Mouse (Mus musculus) hindbrain, embryonic 13.5 days (tissue): ENCODE results near the gene Gpr119. TPM values are rescaled to one million over a fixed set of nuclear protein-coding genes. Genes with fewer than 3 reads are reported as not detected.

Experiments used
- ATAC-seq: fragments of 200-750 bp; cut with Nextera tagmentation; 2 replicates; pipeline ENCODE4 v1.8.0; 2017; ENCODE audit warnings: moderate TSS enrichment; ENCODE audit not compliant: low FRiP score
- H3K27ac ChIP-seq: fragments of 300-500 bp; sonication (generic); 2 replicates; pipeline ENCODE4 v1.5.1; 2015; ENCODE audit warnings: inconsistent platforms, mild to moderate bottlenecking, moderate library complexity
- H3K27me3 ChIP-seq: fragments of 300-500 bp; sonication (generic); 2 replicates; pipeline ENCODE4 v1.6.1; 2015; ENCODE audit warnings: mild to moderate bottlenecking, inconsistent platforms
- H3K36me3 ChIP-seq: fragments of 300-500 bp; sonication (generic); 2 replicates; pipeline ENCODE4 v1.6.1; 2015; ENCODE audit warnings: mild to moderate bottlenecking, inconsistent platforms
- H3K4me1 ChIP-seq: fragments of 300-500 bp; sonication (generic); replicated peaks from 2 replicates; pipeline ENCODE4 v1.6.1; 2015; ENCODE audit warnings: inconsistent platforms
- H3K4me2 ChIP-seq: fragments of 300-500 bp; sonication (generic); 2 replicates; pipeline ENCODE4 v1.6.1; 2015; ENCODE audit warnings: inconsistent platforms, mild to moderate bottlenecking, moderate library complexity
- H3K4me3 ChIP-seq: fragments of 300-500 bp; sonication (generic); 2 replicates; pipeline ENCODE4 v1.5.1; 2015; ENCODE audit warnings: mild to moderate bottlenecking, inconsistent platforms
- H3K9ac ChIP-seq: fragments of 300-500 bp; sonication (generic); 2 replicates; pipeline ENCODE4 v1.6.1; 2015; ENCODE audit warnings: mild to moderate bottlenecking, inconsistent platforms
- H3K9me3 ChIP-seq: fragments of 300-500 bp; sonication (generic); 2 replicates; pipeline ENCODE4 v1.6.1; 2016; ENCODE audit warnings: inconsistent platforms
- WGBS: fragments of 180-500 bp; shearing (Covaris S2); methylation state at CpG from one replicate; pipeline ENCODE4 v1.1.7; 2015; 5-methylcytosine and 5-hydroxymethylcytosine counted together
- microRNA-seq: library from miRNA; unstranded; fragments of <30 nt; microRNA quantifications from one replicate; pipeline ENCODE4, GENCODE M21; 2016
- polyA plus RNA-seq: library from polyadenylated mRNA; unstranded; fragments of >200 nt; fragmentation: Nextera tagmentation; extraction: Ambion mirVana; gene quantifications from 2 replicates; pipeline ENCODE4 v1.2.1, GENCODE M21; 2015

Gene Gpr119
- polyA plus RNA-seq, 1 experiment from 2014 or later, result not detected

GRCm38 (mm10) chrX:48623379-48624053 lies 50.8 kb downstream of the Gpr119 start, which contains the start of gene Slc25a14:
Gene Slc25a14 (plus strand): TSS chrX:48623413.
- Histone ChIP-seq H3K4me3 (peak within 1 kb of the TSS; percentile 48), H3K27me3 (no peaks in the 10 kb centered on the region), H3K4me1 (peaks cover 3% of the 10 kb centered on the region; the same call in 1 of the 2 replicates), H3K9me3 (no peaks in the 10 kb centered on the region), H3K36me3 (no peaks in the 10 kb centered on the region), H3K4me2 (peak within 1 kb of the TSS; percentile 57), H3K9ac (peak within 1 kb of the TSS; percentile 66), H3K27ac (peak within 1 kb of the TSS; percentile 81)
- 18% methylated on average over 29 of the region's 38 CpGs for WGBS
- ATAC-seq, result peak; percentile 98

GRCm38 (mm10) chrX:48623049-48623378 lies 51.3 kb downstream of the Gpr119 start:
- peak overlapping the region; percentile 81 for H3K27ac ChIP-seq
- H3K4me3 ChIP-seq, result peak overlapping the region; percentile 48
- no peaks in the 10 kb centered on the region for H3K36me3 ChIP-seq
- H3K4me1 ChIP-seq, result peaks cover 3% of the 10 kb centered on the region; the same call in 1 of the 2 replicates
- peak overlapping the region; percentile 57 for H3K4me2 ChIP-seq
- H3K9me3 ChIP-seq, result no peaks in the 10 kb centered on the region
- peak overlapping the region; percentile 66 for H3K9ac ChIP-seq
- peak; percentile 66 for ATAC-seq
- no peaks in the 10 kb centered on the region for H3K27me3 ChIP-seq
- WGBS, result 12% methylated on average over 4 of the region's 4 CpGs

Small RNA genes within 50 kb of the gene (microRNA-seq; reads per million reads assigned to microRNA genes)
- not detected for gene Gm27828

Other genes starting within 250 kb of the Gpr119 start
- 0.69 and 0.84 TPM in 2 replicates for gene Elf4, start 211.3 kb downstream of the Gpr119 start, polyA plus RNA-seq
- gene Aifm1, start 160.9 kb downstream of the Gpr119 start, polyA plus RNA-seq, result 43.1 and 45.7 TPM in 2 replicates
- 86.1 and 94.1 TPM in 2 replicates for gene Rab33a, start 155.2 kb downstream of the Gpr119 start, polyA plus RNA-seq
- 11.1 and 11.2 TPM in 2 replicates for gene Zfp280c, start 80.0 kb downstream of the Gpr119 start, polyA plus RNA-seq
- 41.3 and 43.4 TPM in 2 replicates for gene Slc25a14, start 51.1 kb downstream of the Gpr119 start, polyA plus RNA-seq
- 23.6 and 27.2 TPM in 2 replicates for gene Rbmx2, start 20.5 kb upstream of the Gpr119 start, polyA plus RNA-seq
- not detected in 2 replicates for gene Gm595, start 203.2 kb upstream of the Gpr119 start, polyA plus RNA-seq